ENCODE assay signal across 9 mouse cellular contexts in genomic region chr5:120560129-120560615, GRCm38 (mm10). TPM values are rescaled to one million over a fixed set of nuclear protein-coding genes. Genes with fewer than 3 reads are reported as not detected.
DNase-seq lines count a peak whose midpoint lies in the region; ATAC-seq and TF ChIP-seq lines count a peak whose summit lies in the region.
"Had no signal": no experiment of that assay in that cellular context is flagged by ENCODE, and none has a peak within 500 bp of the region (broad histone marks: within the 10 kb centered on the region; RNA-seq: fewer than 3 reads in every experiment).

No protein-coding gene starts in this region.

- ATAC-seq in forebrain, embryonic 13.5 days = no peak
- no peak; the same call in 1 of the 2 replicates for ATAC-seq in forebrain, embryonic 11.5 days (replicated peaks; ENCODE audit: low FRiP score)
- no peak for ATAC-seq in liver, embryonic 16.5 days (ENCODE audit: low read depth)

- H3K4me3 ChIP-seq in forebrain, embryonic 13.5 days = no peak overlapping the region
- H3K4me3 ChIP-seq in forebrain, embryonic 11.5 days (ENCODE audit: low read depth, low read length) = no peak overlapping the region
- H3K4me3 ChIP-seq in C2C12 (ENCODE audit: insufficient read depth, poor library complexity, severe bottlenecking) = peak overlapping the region; percentile 53
- peak overlapping the region; percentile 24; the same call in 1 of the 2 replicates for H3K4me3 ChIP-seq in embryonic fibroblast, embryonic 13.5 days (ENCODE audit: insufficient read depth, low read length)
- peak overlapping the region; percentile 53 for H3K4me3 ChIP-seq in liver, embryonic 16.5 days (ENCODE audit: low read depth, low read length)
- H3K4me3 ChIP-seq in thymus, adult 2 months (ENCODE audit: control insufficient read depth, insufficient read depth, low read length) = no peak overlapping the region

- peak overlapping the region; percentile 88 for H3ac ChIP-seq in C2C12 (ENCODE audit: control insufficient read depth, insufficient read length, low read depth)

- H3K27ac ChIP-seq in forebrain, embryonic 13.5 days = peak overlapping the region; percentile 15; the same call in 1 of the 2 replicates
- no peak overlapping the region for H3K27ac ChIP-seq in forebrain, embryonic 11.5 days (ENCODE audit: low read depth, low read length)
- H3K27ac ChIP-seq in embryonic fibroblast, embryonic 13.5 days (ENCODE audit: insufficient read depth, low read length) = peak overlapping the region; percentile 87
- peak overlapping the region; percentile 87 for H3K27ac ChIP-seq in liver, embryonic 16.5 days (ENCODE audit: low read length)
- no peak overlapping the region for H3K27ac ChIP-seq in thymus, adult 2 months (ENCODE audit: control insufficient read depth, insufficient read depth, low read length)

- no peaks in the 10 kb centered on the region for H3K9me3 ChIP-seq in forebrain, embryonic 13.5 days (replicated peaks)
- no peaks in the 10 kb centered on the region for H3K9me3 ChIP-seq in forebrain, embryonic 11.5 days (ENCODE audit: control insufficient read depth, low read length)
- no peaks in the 10 kb centered on the region for H3K9me3 ChIP-seq in liver, embryonic 16.5 days (replicated peaks; ENCODE audit: control insufficient read depth, low read length)

- TF ChIP-seq CTCF in C2C12 (IDR thresholded peaks at IDR 0.05; ENCODE audit: control insufficient read depth, insufficient read depth, insufficient read length) = no peak
- TF ChIP-seq CTCF in embryonic fibroblast, embryonic 13.5 days (IDR thresholded peaks at IDR 0.05; ENCODE audit: borderline replicate concordance, insufficient read depth, low read length) = no peak
- no peak for TF ChIP-seq CTCF in thymus, adult 2 months (IDR thresholded peaks at IDR 0.05; ENCODE audit: borderline replicate concordance, control insufficient read depth, extremely low read depth, insufficient read depth, low read length, poor library complexity)

- no peak overlapping the region for H3K4me2 ChIP-seq in forebrain, embryonic 13.5 days
- H3K4me2 ChIP-seq in forebrain, embryonic 11.5 days (ENCODE audit: low read depth, low read length, severe bottlenecking) = no peak overlapping the region
- peak overlapping the region; percentile 56 for H3K4me2 ChIP-seq in liver, embryonic 16.5 days (ENCODE audit: low read depth, low read length)

- H3K79me2 ChIP-seq in C2C12 (ENCODE audit: control insufficient read depth, insufficient read depth) = peaks cover 66% of the 10 kb centered on the region

- no peak for DNase-seq in forebrain, embryonic 11.5 days (ENCODE audit: low spot score)
- DNase-seq in frontal cortex, postnatal 25 days (ENCODE audit: low spot score in 2 of 2) = no peak
- DNase-seq in thymus, adult 2 months = no peak
- DNase-seq in adrenal gland, adult (ENCODE audit: inconsistent age in 2 of 2, low spot score in 1 of 2) = no peak

- peaks cover 40% of the 10 kb centered on the region for H3K4me1 ChIP-seq in forebrain, embryonic 13.5 days
- peaks cover 7% of the 10 kb centered on the region; the same call in 1 of the 2 replicates for H3K4me1 ChIP-seq in forebrain, embryonic 11.5 days (replicated peaks; ENCODE audit: control insufficient read depth, insufficient read depth, low read length)
- peaks cover 11% of the 10 kb centered on the region for H3K4me1 ChIP-seq in embryonic fibroblast, embryonic 13.5 days (ENCODE audit: control insufficient read depth, insufficient read depth, low read length)
- H3K4me1 ChIP-seq in liver, embryonic 16.5 days (ENCODE audit: control insufficient read depth, low read depth, low read length) = peaks cover 46% of the 10 kb centered on the region
- H3K4me1 ChIP-seq in thymus, adult 2 months (replicated peaks; ENCODE audit: control insufficient read depth, insufficient read depth, low read length) = peaks cover 40% of the 10 kb centered on the region

- peaks cover 21% of the 10 kb centered on the region for H3K36me3 ChIP-seq in forebrain, embryonic 13.5 days (ENCODE audit: poor library complexity, severe bottlenecking)
- H3K36me3 ChIP-seq in forebrain, embryonic 11.5 days (ENCODE audit: control insufficient read depth, insufficient read depth, low read length) = no peaks in the 10 kb centered on the region; the same call in 1 of the 2 replicates
- H3K36me3 ChIP-seq in C2C12 (ENCODE audit: control insufficient read depth, insufficient read depth) = peaks cover 35% of the 10 kb centered on the region
- H3K36me3 ChIP-seq in liver, embryonic 16.5 days (ENCODE audit: control insufficient read depth, insufficient read depth) = peaks cover 19% of the 10 kb centered on the region
- H3K36me3 ChIP-seq in thymus, adult 2 months (ENCODE audit: control insufficient read depth, insufficient read depth, low read length) = peaks cover 30% of the 10 kb centered on the region

- H3K27me3 ChIP-seq in forebrain, embryonic 13.5 days = no peaks in the 10 kb centered on the region
- H3K27me3 ChIP-seq in forebrain, embryonic 11.5 days (ENCODE audit: control insufficient read depth, insufficient read depth, low read length) = no peaks in the 10 kb centered on the region
- no peaks in the 10 kb centered on the region for H3K27me3 ChIP-seq in C2C12 (ENCODE audit: control insufficient read depth, insufficient read depth, insufficient read length)
- no peaks in the 10 kb centered on the region for H3K27me3 ChIP-seq in liver, embryonic 16.5 days (ENCODE audit: control insufficient read depth, insufficient read depth, low read depth, low read length)
- H3K27me3 ChIP-seq in thymus, adult 2 months (ENCODE audit: control insufficient read depth, insufficient read depth, low read length) = no peaks in the 10 kb centered on the region
- H3K27me3 ChIP-seq: CH12.LX had no signal

- H3K79me3 ChIP-seq in C2C12 (ENCODE audit: low read depth) = peaks cover 49% of the 10 kb centered on the region

- no peak overlapping the region for H3K9ac ChIP-seq in forebrain, embryonic 13.5 days
- H3K9ac ChIP-seq in forebrain, embryonic 11.5 days (ENCODE audit: low read length) = no peak overlapping the region
- peak overlapping the region; percentile 42 for H3K9ac ChIP-seq in liver, embryonic 16.5 days (ENCODE audit: low read depth, low read length)

- no peak for TF ChIP-seq POLR2A in embryonic fibroblast, embryonic 13.5 days (IDR thresholded peaks at IDR 0.05; ENCODE audit: low read depth, low read length)
- TF ChIP-seq POLR2A in thymus, adult 2 months (IDR thresholded peaks at IDR 0.05; ENCODE audit: control insufficient read depth, extremely low read depth, insufficient read depth, low read length, poor library complexity) = no peak

- WGBS in forebrain, embryonic 13.5 days = 75% methylated on average over 9 of the region's 9 CpGs
- WGBS in forebrain, embryonic 11.5 days = 75% methylated on average over 9 of the region's 9 CpGs
- WGBS in liver, embryonic 16.5 days (ENCODE audit: insufficient replicate concordance) = 30% methylated on average over 9 of the region's 9 CpGs
- WGBS in thymus, adult 2 months = 72% methylated on average over 9 of the region's 9 CpGs

TF ChIP-seq in C2C12, 6 proteins besides CTCF, POLR2A, EP300 and RAD21 (continues in another document):
- peak; percentile 60 for TF ChIP-seq MAX (IDR thresholded peaks at IDR 0.05)
- no peak for TF ChIP-seq FOSL1 (IDR thresholded peaks at IDR 0.05; ENCODE audit: insufficient read depth, low read length, poor library complexity, severe bottlenecking)
- no peak for TF ChIP-seq CEBPB (IDR thresholded peaks at IDR 0.05; ENCODE audit: low read depth)

RNA-seq across cellular contexts. Expression of gene Tpcn1, which starts 28.3 kb away (rescaled TPM):
- polyA plus RNA-seq in forebrain, embryonic 13.5 days (2015; fragmentation: Nextera tagmentation; extraction: Ambion mirVana) = 14.8 and 15.8 TPM in 2 replicates
- polyA plus RNA-seq in forebrain, embryonic 11.5 days (2014; fragmentation: Nextera tagmentation; extraction: Ambion mirVana) = 14.5 and 14.6 TPM in 2 replicates
- 34.6 TPM for polyA plus RNA-seq in C2C12 (2012; fragmentation: generic; extraction: Trizol)
- polyA plus RNA-seq in embryonic fibroblast, embryonic 13.5 days (2011; ENCODE audit: insufficient read length, low read depth, missing spikeins) = 22.2 and 29.1 TPM in 2 replicates
- 21.5 and 24.2 TPM in 2 replicates for polyA plus RNA-seq in liver, embryonic 16.5 days (2015; fragmentation: Nextera tagmentation; extraction: Ambion mirVana)
- polyA plus RNA-seq in thymus, adult 2 months (2012; rRNA removed) = 203 and 208 TPM in 2 replicates

RNA-seq across cellular contexts. Expression of gene Iqcd, which starts 28.6 kb away (rescaled TPM):
- 1.1 and 2.3 TPM in 2 replicates for polyA plus RNA-seq in forebrain, embryonic 13.5 days (2015; fragmentation: Nextera tagmentation; extraction: Ambion mirVana)
- 1.1 TPM in 2 replicates for polyA plus RNA-seq in forebrain, embryonic 11.5 days (2014; fragmentation: Nextera tagmentation; extraction: Ambion mirVana)
- polyA plus RNA-seq in C2C12 (2012; fragmentation: generic; extraction: Trizol) = 0.33 TPM
- polyA plus RNA-seq in embryonic fibroblast, embryonic 13.5 days (2011; ENCODE audit: insufficient read length, low read depth, missing spikeins) = 0.44 TPM in 1 of 2 replicates, not detected in the other
- 1.2 TPM in 2 replicates for polyA plus RNA-seq in liver, embryonic 16.5 days (2015; fragmentation: Nextera tagmentation; extraction: Ambion mirVana)
- 2.8 and 3.0 TPM in 2 replicates for polyA plus RNA-seq in thymus, adult 2 months (2012; rRNA removed)

RNA-seq across cellular contexts. Expression of gene Slc8b1, which starts 49.2 kb away (rescaled TPM):
- 2.1 and 2.5 TPM in 2 replicates for polyA plus RNA-seq in forebrain, embryonic 13.5 days (2015; fragmentation: Nextera tagmentation; extraction: Ambion mirVana)
- 2.9 and 3.3 TPM in 2 replicates for polyA plus RNA-seq in forebrain, embryonic 11.5 days (2014; fragmentation: Nextera tagmentation; extraction: Ambion mirVana)
- 6.1 TPM for polyA plus RNA-seq in C2C12 (2012; fragmentation: generic; extraction: Trizol)
- 5.8 and 7.6 TPM in 2 replicates for polyA plus RNA-seq in embryonic fibroblast, embryonic 13.5 days (2011; ENCODE audit: insufficient read length, low read depth, missing spikeins)
- polyA plus RNA-seq in liver, embryonic 16.5 days (2015; fragmentation: Nextera tagmentation; extraction: Ambion mirVana) = 9.2 TPM in 2 replicates
- polyA plus RNA-seq in thymus, adult 2 months (2012; rRNA removed) = 21.9 and 29.1 TPM in 2 replicates

RNA-seq across cellular contexts. Expression of gene Rita1, which starts 52.2 kb away (rescaled TPM):
- polyA plus RNA-seq in forebrain, embryonic 13.5 days (2015; fragmentation: Nextera tagmentation; extraction: Ambion mirVana) = 19.0 TPM in 2 replicates
- 10.2 and 10.6 TPM in 2 replicates for polyA plus RNA-seq in forebrain, embryonic 11.5 days (2014; fragmentation: Nextera tagmentation; extraction: Ambion mirVana)
- polyA plus RNA-seq in C2C12 (2012; fragmentation: generic; extraction: Trizol) = 17.2 TPM
- 8.5 and 8.8 TPM in 2 replicates for polyA plus RNA-seq in embryonic fibroblast, embryonic 13.5 days (2011; ENCODE audit: insufficient read length, low read depth, missing spikeins)
- polyA plus RNA-seq in liver, embryonic 16.5 days (2015; fragmentation: Nextera tagmentation; extraction: Ambion mirVana) = 3.6 and 3.7 TPM in 2 replicates
- polyA plus RNA-seq in thymus, adult 2 months (2012; rRNA removed) = 18.8 and 20.6 TPM in 2 replicates

RNA-seq across cellular contexts. Expression of gene Ddx54, which starts 52.4 kb away (rescaled TPM):
- polyA plus RNA-seq in forebrain, embryonic 13.5 days (2015; fragmentation: Nextera tagmentation; extraction: Ambion mirVana) = 45.3 and 48.0 TPM in 2 replicates
- polyA plus RNA-seq in forebrain, embryonic 11.5 days (2014; fragmentation: Nextera tagmentation; extraction: Ambion mirVana) = 45.2 and 45.7 TPM in 2 replicates
- polyA plus RNA-seq in C2C12 (2012; fragmentation: generic; extraction: Trizol) = 50.2 TPM
- 39.3 and 43.0 TPM in 2 replicates for polyA plus RNA-seq in embryonic fibroblast, embryonic 13.5 days (2011; ENCODE audit: insufficient read length, low read depth, missing spikeins)
- 14.7 and 16.1 TPM in 2 replicates for polyA plus RNA-seq in liver, embryonic 16.5 days (2015; fragmentation: Nextera tagmentation; extraction: Ambion mirVana)
- polyA plus RNA-seq in thymus, adult 2 months (2012; rRNA removed) = 429 and 448 TPM in 2 replicates

Comparison
In these comparisons a context has a peak if more than half of its experiments do, and no peak if none do; other contexts are left out.
1. H3K27ac ChIP-seq: peak in forebrain, embryonic 13.5 days (single experiment), embryonic fibroblast, embryonic 13.5 days (single experiment) and liver, embryonic 16.5 days (single experiment); none in forebrain, embryonic 11.5 days (single experiment) and thymus, adult 2 months (single experiment).
2. H3K4me3 ChIP-seq: peak in C2C12 (single experiment), embryonic fibroblast, embryonic 13.5 days (single experiment) and liver, embryonic 16.5 days (single experiment); none in forebrain, embryonic 13.5 days (single experiment), forebrain, embryonic 11.5 days (single experiment) and thymus, adult 2 months (single experiment).